ENCODE assay signal across 17 mouse cellular contexts in genomic region chr15:97517188-97517587, GRCm38 (mm10).
"Had no signal": no experiment of that assay in that cellular context is flagged by ENCODE, and none has a peak within 500 bp of the region (broad histone marks: within the 10 kb centered on the region; RNA-seq: fewer than 3 reads in every experiment).

No protein-coding gene starts in this region.

- H3K4me2 ChIP-seq: liver, embryonic 13.5 days; liver, embryonic 15.5 days; lung, embryonic 15.5 days; neural tube, embryonic 12.5 days; stomach, embryonic 15.5 days had no signal

- H3K4me1 ChIP-seq: liver, embryonic 13.5 days; liver, embryonic 15.5 days; lung, embryonic 15.5 days; neural tube, embryonic 12.5 days; stomach, embryonic 15.5 days had no signal

- H3K27me3 ChIP-seq: liver, embryonic 13.5 days; liver, embryonic 15.5 days; lung, embryonic 15.5 days; megakaryocyte, embryonic 14.5 days; neural tube, embryonic 12.5 days; stomach, embryonic 15.5 days had no signal

- DNase-seq: liver, embryonic 13.5 days; liver, postnatal 0 days; lung, adult 2 months; lung, postnatal 14 days; lung, postnatal 36 days; right cerebral cortex, postnatal 14 days; thymus, adult 2 months; thymus, postnatal 14 days; thymus, postnatal 36 days had no signal

- H3K36me3 ChIP-seq: liver, embryonic 13.5 days; liver, embryonic 15.5 days; lung, embryonic 15.5 days; neural tube, embryonic 12.5 days; stomach, embryonic 15.5 days had no signal

- H3K9me3 ChIP-seq: liver, embryonic 13.5 days; liver, embryonic 15.5 days; lung, embryonic 15.5 days; neural tube, embryonic 12.5 days; stomach, embryonic 15.5 days had no signal

- H3K9ac ChIP-seq: liver, embryonic 13.5 days; liver, embryonic 15.5 days; liver, postnatal 0 days; lung, embryonic 15.5 days; neural tube, embryonic 12.5 days; stomach, embryonic 15.5 days had no signal

- H3K27ac ChIP-seq: liver, embryonic 13.5 days; liver, embryonic 15.5 days; lung, embryonic 15.5 days; macrophage; neural tube, embryonic 12.5 days; stomach, embryonic 15.5 days; stomach, postnatal 0 days had no signal

- H3K4me3 ChIP-seq: liver, embryonic 13.5 days; liver, embryonic 15.5 days; lung, embryonic 15.5 days; megakaryocyte, embryonic 14.5 days; neural tube, embryonic 12.5 days; stomach, embryonic 15.5 days had no signal

- ATAC-seq: lung, postnatal 0 days had no signal
